Mouse (Mus musculus) heart, embryonic 15.5 days (tissue): Measurements from ENCODE around the gene Rfx7. TPM values are rescaled to one million over a fixed set of nuclear protein-coding genes. Genes with fewer than 3 reads are reported as not detected.
"Not testable (repeated sequence)": the region's sequence is repeated elsewhere in the genome, so short reads cannot be mapped to it uniquely, and the experiment has no call there.

Experiments
- ATAC-seq: fragments of 200-750 bp; cut with Nextera tagmentation; replicated peaks from 2 replicates; pipeline ENCODE4 v1.8.0; 2017; ENCODE audit warnings: low read depth, moderate TSS enrichment; ENCODE audit not compliant: insufficient number of reproducible peaks, insufficient read depth, low FRiP score
- H3K27ac ChIP-seq: fragments of 300-500 bp; sonication (generic); 2 replicates; pipeline ENCODE4 v1.5.1; 2015; ENCODE audit warnings: mild to moderate bottlenecking, inconsistent platforms
- H3K27me3 ChIP-seq: fragments of 300-500 bp; sonication (generic); 2 replicates; pipeline ENCODE4 v1.6.1; 2015; ENCODE audit warnings: inconsistent platforms
- H3K36me3 ChIP-seq: fragments of 300-500 bp; sonication (generic); 2 replicates; pipeline ENCODE4 v1.6.1; 2015; ENCODE audit warnings: mild to moderate bottlenecking, inconsistent platforms
- H3K4me1 ChIP-seq: fragments of 300-500 bp; sonication (generic); replicated peaks from 2 replicates; pipeline ENCODE4 v1.6.1; 2015; ENCODE audit warnings: inconsistent platforms
- H3K4me2 ChIP-seq: fragments of 300-500 bp; sonication (generic); 2 replicates; pipeline ENCODE4 v1.6.1; 2015; ENCODE audit warnings: inconsistent platforms, mild to moderate bottlenecking, moderate library complexity
- H3K4me3 ChIP-seq: fragments of 300-500 bp; sonication (generic); 2 replicates; pipeline ENCODE4 v1.5.1; 2015; ENCODE audit warnings: mild to moderate bottlenecking, inconsistent platforms
- H3K9ac ChIP-seq: fragments of 300-500 bp; sonication (generic); 2 replicates; pipeline ENCODE4 v1.6.1; 2015; ENCODE audit warnings: mild to moderate bottlenecking, inconsistent platforms
- H3K9me3 ChIP-seq: fragments of 300-500 bp; sonication (generic); replicated peaks from 2 replicates; pipeline ENCODE4 v1.6.1; 2016; ENCODE audit warnings: inconsistent platforms
- WGBS: fragments of 180-500 bp; shearing (Covaris S2); methylation state at CpG from one replicate; pipeline ENCODE4 v1.1.7; 2015; ENCODE audit warnings: mixed read lengths; 5-methylcytosine and 5-hydroxymethylcytosine counted together
- microRNA-seq: library from miRNA; unstranded; fragments of <30 nt; microRNA quantifications from one replicate; pipeline ENCODE4, GENCODE M21; 2016
- polyA plus RNA-seq: library from polyadenylated mRNA; unstranded; fragments of >200 nt; fragmentation: Nextera tagmentation; extraction: Ambion mirVana; gene quantifications from 2 replicates; pipeline ENCODE4 v1.2.1, GENCODE M21; 2015

The Rfx7 gene
- polyA plus RNA-seq, 1 experiment from 2014 or later: 6.2 TPM

DNA sequence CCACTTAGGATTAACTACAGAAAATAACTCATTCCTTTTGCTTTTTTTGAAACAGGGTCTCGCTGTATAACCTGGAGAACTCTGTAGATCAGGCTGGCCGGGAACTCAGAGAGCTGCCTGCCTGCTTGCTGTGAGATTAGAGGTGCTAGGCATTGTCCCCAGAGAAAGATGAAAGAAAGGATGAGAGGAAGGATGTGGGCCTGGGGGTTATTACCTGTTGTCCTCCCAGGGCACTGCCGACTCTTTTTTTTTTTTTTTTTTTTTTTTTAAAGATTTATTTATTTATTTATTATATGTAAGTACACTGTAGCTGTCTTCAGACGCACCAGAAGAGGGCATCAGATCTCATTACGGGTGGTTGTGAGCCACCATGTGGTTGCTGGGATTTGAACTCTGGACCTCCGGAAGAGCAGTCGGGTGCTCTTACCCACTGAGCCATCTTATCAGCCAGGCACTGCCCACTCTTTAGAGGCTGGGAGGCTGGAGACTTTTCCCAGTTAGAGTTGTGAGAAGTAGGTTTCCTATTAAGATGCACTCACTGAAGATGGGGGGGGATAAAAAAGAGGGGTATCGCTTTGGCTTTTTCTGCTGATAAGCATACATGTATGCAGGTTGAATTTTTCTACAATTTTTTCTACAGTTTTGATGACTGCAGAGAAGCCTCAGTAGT is 134.4 kb downstream of the Rfx7 start:
- 59% methylated on average over 7 of the region's 8 CpGs for WGBS
- not testable (repeated sequence) for H3K9ac ChIP-seq, H3K27me3 ChIP-seq, H3K4me3 ChIP-seq, ATAC-seq, H3K9me3 ChIP-seq
- peaks cover 44% of the 10 kb centered on the region for H3K4me1 ChIP-seq
- H3K4me2 ChIP-seq: peak overlapping the region; percentile 24; the same call in 1 of the 2 replicates
- H3K27ac ChIP-seq: 0 out of 2 replicates have a peak overlapping the region, but pooled peaks have one; percentile 1
- peaks cover 48% of the 10 kb centered on the region for H3K36me3 ChIP-seq

DNA sequence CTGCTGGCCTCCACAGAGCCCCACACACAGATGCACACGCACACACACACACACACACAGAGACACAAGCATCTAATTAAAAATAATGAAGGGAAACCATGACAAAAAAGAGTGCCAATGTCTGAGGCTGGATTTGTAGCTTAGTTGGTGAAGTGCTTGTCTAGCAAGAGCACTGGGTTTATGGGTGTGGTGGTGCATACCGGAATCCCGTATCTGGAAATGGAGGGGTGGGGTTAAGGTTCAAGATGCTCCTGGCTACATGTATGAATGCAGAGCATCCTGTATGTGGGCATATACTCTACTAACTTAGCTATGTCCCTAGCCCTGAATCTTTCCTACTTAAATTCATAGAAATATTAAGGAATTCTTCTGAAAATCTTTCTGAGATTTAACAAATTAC is 135.1 kb downstream of the Rfx7 start:
- H3K27me3 ChIP-seq: no peaks in the 10 kb centered on the region
- WGBS: 72% methylated on average over 3 of the region's 3 CpGs
- H3K36me3 ChIP-seq: peaks cover 53% of the 10 kb centered on the region
- 0 out of 2 replicates have a peak overlapping the region, but pooled peaks have one; percentile 1 for H3K27ac ChIP-seq
- ATAC-seq: no peak
- no peaks in the 10 kb centered on the region for H3K9me3 ChIP-seq
- no peak overlapping the region for H3K9ac ChIP-seq
- peaks cover 44% of the 10 kb centered on the region for H3K4me1 ChIP-seq
- H3K4me3 ChIP-seq: no peak overlapping the region
- H3K4me2 ChIP-seq: peak overlapping the region; percentile 24; the same call in 1 of the 2 replicates

DNA sequence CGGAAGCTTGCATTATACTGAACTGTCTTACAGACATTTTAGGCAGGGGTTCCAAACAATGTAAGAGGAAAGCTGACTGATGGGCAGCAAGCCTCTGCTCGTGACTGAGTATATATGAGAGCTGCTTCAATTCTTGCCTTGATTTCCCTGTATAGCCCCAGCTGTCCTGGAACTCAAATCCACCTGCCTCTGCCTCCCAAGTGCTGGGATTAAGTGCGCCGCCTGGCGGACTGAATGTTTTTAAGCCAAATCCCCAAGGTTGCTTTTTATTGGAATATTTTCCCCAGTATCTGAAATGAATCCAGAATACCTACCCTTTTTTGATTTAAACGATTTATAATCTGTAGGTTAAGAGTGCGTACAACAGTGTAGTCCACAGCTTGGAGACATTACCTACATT is 137.3 kb downstream of the Rfx7 start:
- no peak for ATAC-seq
- peaks cover 42% of the 10 kb centered on the region for H3K4me1 ChIP-seq
- H3K27me3 ChIP-seq: no peaks in the 10 kb centered on the region
- H3K4me2 ChIP-seq: no peak overlapping the region
- peaks cover 67% of the 10 kb centered on the region for H3K36me3 ChIP-seq
- no peak overlapping the region for H3K9ac ChIP-seq
- H3K9me3 ChIP-seq: no peaks in the 10 kb centered on the region
- WGBS: 84% methylated on average over 7 of the region's 7 CpGs
- 0 out of 2 replicates have a peak overlapping the region, but pooled peaks have one; percentile 16 for H3K27ac ChIP-seq
- no peak overlapping the region for H3K4me3 ChIP-seq

DNA sequence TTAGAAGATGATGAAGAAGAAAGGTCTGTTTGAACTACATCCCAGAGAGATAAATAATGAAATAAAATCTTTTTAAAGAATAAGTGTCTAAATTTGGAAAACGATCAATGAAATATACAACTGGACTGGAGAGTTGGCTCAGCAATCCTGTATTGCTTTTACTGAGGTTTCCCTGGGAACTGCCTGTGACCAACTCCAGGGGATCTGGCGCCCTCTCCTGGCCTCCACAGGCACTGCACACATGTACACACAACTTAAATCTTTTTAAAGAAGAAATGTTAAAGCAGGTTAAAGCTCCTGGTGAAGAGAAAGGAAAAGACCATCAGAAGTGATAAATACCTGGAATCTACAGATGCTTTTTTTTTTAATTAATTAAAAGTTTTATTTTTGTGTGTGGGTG is 140.3 kb downstream of the Rfx7 start:
- no peak overlapping the region for H3K27ac ChIP-seq
- WGBS: 24% methylated on average over 2 of the region's 2 CpGs
- H3K27me3 ChIP-seq: no peaks in the 10 kb centered on the region
- H3K4me1 ChIP-seq: peaks cover 18% of the 10 kb centered on the region
- peaks cover 76% of the 10 kb centered on the region for H3K36me3 ChIP-seq
- H3K4me2 ChIP-seq: no peak overlapping the region
- H3K9ac ChIP-seq: no peak overlapping the region
- H3K4me3 ChIP-seq: no peak overlapping the region
- no peaks in the 10 kb centered on the region for H3K9me3 ChIP-seq
- no peak for ATAC-seq

Small RNAs within 50 kb of the gene (microRNA-seq; reads per million reads assigned to microRNA genes)
- gene Gm28010: not detected

Other genes with a start within 250 kb of the Rfx7 start
- gene Mns1, start 94.2 kb upstream of the Rfx7 start, polyA plus RNA-seq: 13.1 and 14.0 TPM in 2 replicates
- gene Tex9, start 40.0 kb upstream of the Rfx7 start, polyA plus RNA-seq: 12.6 and 14.8 TPM in 2 replicates
- gene Nedd4, start 130.1 kb downstream of the Rfx7 start, polyA plus RNA-seq: 450 and 481 TPM in 2 replicates